Mouse (Mus musculus) embryonic facial prominence, embryonic 13.5 days (tissue): ENCODE results near the gene C1qtnf12. TPM values are rescaled to one million over a fixed set of nuclear protein-coding genes. Genes with fewer than 3 reads are reported as not detected.
A peak's percentile ranks its signal among the peaks of the same experiment; 100 is the strongest.

ENCODE experiments used
- ATAC-seq: fragments of 200-750 bp; cut with Nextera tagmentation; 2 replicates; pipeline ENCODE4 v1.8.0; 2017; ENCODE audit warnings: low read depth; ENCODE audit not compliant: insufficient number of reproducible peaks, insufficient read depth, low FRiP score, low TSS enrichment
- H3K27ac ChIP-seq: fragments of 300-500 bp; sonication (generic); 2 replicates; pipeline ENCODE4 v1.5.1; 2015; ENCODE audit warnings: moderate library complexity, mild to moderate bottlenecking, inconsistent platforms
- H3K27me3 ChIP-seq: fragments of 300-500 bp; sonication (generic); 2 replicates; pipeline ENCODE4 v1.6.1; 2015; ENCODE audit warnings: mild to moderate bottlenecking, inconsistent platforms
- H3K36me3 ChIP-seq: fragments of 300-500 bp; sonication (generic); 2 replicates; pipeline ENCODE4 v1.6.1; 2015; ENCODE audit warnings: mild to moderate bottlenecking, inconsistent platforms
- H3K4me1 ChIP-seq: fragments of 300-500 bp; sonication (generic); 2 replicates; pipeline ENCODE4 v1.6.1; 2015; ENCODE audit warnings: inconsistent platforms
- H3K4me2 ChIP-seq: fragments of 300-500 bp; sonication (generic); 2 replicates; pipeline ENCODE4 v1.6.1; 2015; ENCODE audit warnings: moderate library complexity, mild to moderate bottlenecking, inconsistent platforms
- H3K4me3 ChIP-seq: fragments of 300-500 bp; sonication (generic); 2 replicates; pipeline ENCODE4 v1.5.1; 2015; ENCODE audit warnings: mild to moderate bottlenecking, inconsistent platforms
- H3K9ac ChIP-seq: fragments of 300-500 bp; sonication (generic); 2 replicates; pipeline ENCODE4 v1.6.1; 2015; ENCODE audit warnings: mild to moderate bottlenecking, inconsistent platforms
- H3K9me3 ChIP-seq: fragments of 300-500 bp; sonication (generic); 2 replicates; pipeline ENCODE4 v1.6.1; 2016; ENCODE audit warnings: inconsistent platforms
- WGBS: fragments of 180-500 bp; shearing (Covaris S2); methylation state at CpG from one replicate; pipeline ENCODE4 v1.1.7; 2015; ENCODE audit warnings: mixed read lengths; 5-methylcytosine and 5-hydroxymethylcytosine counted together
- polyA plus RNA-seq: library from polyadenylated mRNA; unstranded; fragments of >200 nt; fragmentation: Nextera tagmentation; extraction: Ambion mirVana; gene quantifications from 2 replicates; pipeline ENCODE4 v1.2.1, GENCODE M21; 2015

The C1qtnf12 gene
- polyA plus RNA-seq, 1 experiment from 2014 or later = 43.6 TPM

- Histone ChIP-seq H3K27me3 (no peaks in the 10 kb centered on the region), H3K4me3 (no peak overlapping the region), H3K4me1 (no peaks in the 10 kb centered on the region; the same call in 1 of the 2 replicates), H3K9me3 (no peaks in the 10 kb centered on the region), H3K4me2 (no peak overlapping the region), H3K27ac (no peak overlapping the region; the same call in 1 of the 2 replicates), H3K36me3 (peaks cover 18% of the 10 kb centered on the region), H3K9ac (no peak overlapping the region)
- WGBS = 60% methylated on average over 5 of the region's 5 CpGs
- ATAC-seq = no peak
Measured at GRCm38 (mm10) chr4:155970286-155970685, 8.2 kb downstream of the C1qtnf12 start.

- Histone ChIP-seq H3K27me3 (no peaks in the 10 kb centered on the region), H3K9ac (no peak overlapping the region), H3K9me3 (no peaks in the 10 kb centered on the region), H3K4me1 (no peaks in the 10 kb centered on the region; the same call in 1 of the 2 replicates), H3K27ac (no peak overlapping the region), H3K4me3 (no peak overlapping the region), H3K36me3 (no peaks in the 10 kb centered on the region), H3K4me2 (no peak overlapping the region)
- no peak for ATAC-seq
- WGBS = 37% methylated on average over 6 of the region's 6 CpGs
Measured at GRCm38 (mm10) chr4:155972651-155973050, 10.5 kb downstream of the C1qtnf12 start.

GRCm38 (mm10) chr4:155973239-155973638, 11.1 kb downstream of the C1qtnf12 start:
- Histone ChIP-seq H3K36me3 (no peaks in the 10 kb centered on the region), H3K4me2 (no peak overlapping the region)
- WGBS = 84% methylated on average over 2 of the region's 2 CpGs

GRCm38 (mm10) chr4:155981436-155982082, 19.4 kb downstream of the C1qtnf12 start:
- Histone ChIP-seq H3K9me3 (no peaks in the 10 kb centered on the region), H3K4me2 (no peak overlapping the region), H3K27me3 (no peaks in the 10 kb centered on the region), H3K4me1 (no peaks in the 10 kb centered on the region), H3K9ac (no peak overlapping the region), H3K36me3 (no peaks in the 10 kb centered on the region), H3K4me3 (no peak overlapping the region), H3K27ac (no peak overlapping the region)
- 74% methylated on average over 12 of the region's 12 CpGs for WGBS
- no peak for ATAC-seq

More at GRCm38 (mm10) chr4:155973239-155973638, 11.1 kb downstream of the C1qtnf12 start:
- no peaks in the 10 kb centered on the region; the same call in 1 of the 2 replicates for H3K4me1 ChIP-seq
- H3K9me3 ChIP-seq = no peaks in the 10 kb centered on the region
- no peak for ATAC-seq
- no peaks in the 10 kb centered on the region for H3K27me3 ChIP-seq
- H3K9ac ChIP-seq = no peak overlapping the region
- H3K27ac ChIP-seq = no peak overlapping the region
- H3K4me3 ChIP-seq = no peak overlapping the region

GRCm38 (mm10) chr4:155983788-155984187, 21.7 kb downstream of the C1qtnf12 start:
- H3K36me3 ChIP-seq = no peaks in the 10 kb centered on the region
- H3K4me2 ChIP-seq = no peak overlapping the region
- peak overlapping the region; percentile 41; the same call in 1 of the 2 replicates for H3K9ac ChIP-seq
- H3K9me3 ChIP-seq = no peaks in the 10 kb centered on the region
- H3K4me3 ChIP-seq = no peak overlapping the region
- no peaks in the 10 kb centered on the region for H3K27me3 ChIP-seq
- 14% methylated on average over 2 of the region's 2 CpGs for whole genome bisulfite sequencing
- no peak overlapping the region for H3K27ac ChIP-seq
- H3K4me1 ChIP-seq = no peaks in the 10 kb centered on the region
- no peak for ATAC-seq

- Histone ChIP-seq H3K4me3 (peak overlapping the region; percentile 90), H3K9me3 (no peaks in the 10 kb centered on the region), H3K36me3 (peaks cover 19% of the 10 kb centered on the region), H3K4me1 (peaks cover 24% of the 10 kb centered on the region), H3K27ac (peak overlapping the region; percentile 97; the same call in 1 of the 2 replicates), H3K27me3 (no peaks in the 10 kb centered on the region), H3K9ac (peak overlapping the region; percentile 83), H3K4me2 (peak overlapping the region; percentile 98)
- WGBS = 88% methylated on average over 22 of the region's 22 CpGs
- ATAC-seq = no peak
Measured at GRCm38 (mm10) chr4:155991211-155991907, 29.2 kb downstream of the C1qtnf12 start.

GRCm38 (mm10) chr4:155991908-155992230, 29.8 kb downstream of the C1qtnf12 start:
- Histone ChIP-seq H3K4me2 (peak overlapping the region; percentile 98), H3K4me1 (peaks cover 24% of the 10 kb centered on the region), H3K27me3 (no peaks in the 10 kb centered on the region), H3K36me3 (peaks cover 24% of the 10 kb centered on the region), H3K9me3 (no peaks in the 10 kb centered on the region), H3K9ac (peak overlapping the region; percentile 83), H3K4me3 (peak overlapping the region; percentile 90), H3K27ac (peak overlapping the region; percentile 97)
- 30% methylated on average over 37 of the region's 37 CpGs for WGBS
- ATAC-seq = no peak

GRCm38 (mm10) chr4:155992241-155992905, 30.3 kb downstream of the C1qtnf12 start, which contains the start of the genes B3galt6 and Sdf4:
Gene B3galt6, minus strand, starts transcription at chr4:155992649.
Gene Sdf4, plus strand, starts transcription at chr4:155992872.
- Histone ChIP-seq H3K27me3 (no peaks in the 10 kb centered on the region), H3K9me3 (no peaks in the 10 kb centered on the region), H3K4me2 (peak within 1 kb of the TSS; percentile 98), H3K4me1 (peaks cover 24% of the 10 kb centered on the region), H3K9ac (peak within 1 kb of the TSS; percentile 91), H3K36me3 (peaks cover 28% of the 10 kb centered on the region), H3K4me3 (peak within 1 kb of the TSS; percentile 90), H3K27ac (peak within 1 kb of the TSS; percentile 97)
- WGBS = 1% methylated on average over 99 of the region's 99 CpGs
- peak; percentile 85 for ATAC-seq

GRCm38 (mm10) chr4:155992906-155993547, 30.9 kb downstream of the C1qtnf12 start:
- H3K27me3 ChIP-seq = no peaks in the 10 kb centered on the region
- WGBS = under 1% methylated on average over 70 of the region's 70 CpGs
- H3K9me3 ChIP-seq = no peaks in the 10 kb centered on the region
- peaks cover 35% of the 10 kb centered on the region for H3K36me3 ChIP-seq
- ATAC-seq = peak; percentile 82
- H3K4me3 ChIP-seq = peak overlapping the region; percentile 90
- H3K4me1 ChIP-seq = peaks cover 24% of the 10 kb centered on the region
- peak overlapping the region; percentile 91 for H3K9ac ChIP-seq
- peak overlapping the region; percentile 93 for H3K27ac ChIP-seq
- H3K4me2 ChIP-seq = peak overlapping the region; percentile 98

- peaks cover 40% of the 10 kb centered on the region for H3K36me3 ChIP-seq
Measured at GRCm38 (mm10) chr4:155993606-155994005, 31.5 kb downstream of the C1qtnf12 start.

GRCm38 (mm10) chr4:156004109-156004508, 42.0 kb downstream of the C1qtnf12 start:
- Histone ChIP-seq H3K27me3 (no peaks in the 10 kb centered on the region), H3K36me3 (peaks cover 93% of the 10 kb centered on the region), H3K9ac (no peak overlapping the region), H3K4me3 (no peak overlapping the region), H3K9me3 (no peaks in the 10 kb centered on the region), H3K4me2 (no peak overlapping the region), H3K4me1 (no peaks in the 10 kb centered on the region), H3K27ac (no peak overlapping the region)
- no peak for ATAC-seq
- WGBS = 89% methylated on average over 3 of the region's 3 CpGs

More at GRCm38 (mm10) chr4:155993606-155994005, 31.5 kb downstream of the C1qtnf12 start:
- 5% methylated on average over 15 of the region's 15 CpGs for WGBS
- H3K4me3 ChIP-seq = peak overlapping the region; percentile 90
- ATAC-seq = no peak
- no peaks in the 10 kb centered on the region for H3K9me3 ChIP-seq
- H3K9ac ChIP-seq = peak overlapping the region; percentile 91
- H3K4me2 ChIP-seq = peak overlapping the region; percentile 70
- H3K4me1 ChIP-seq = peaks cover 24% of the 10 kb centered on the region
- H3K27me3 ChIP-seq = no peaks in the 10 kb centered on the region
- H3K27ac ChIP-seq = peak overlapping the region; percentile 93
